Comparison of ENCODE assay signal across 23 mouse cellular contexts in the genomic region with DNA sequence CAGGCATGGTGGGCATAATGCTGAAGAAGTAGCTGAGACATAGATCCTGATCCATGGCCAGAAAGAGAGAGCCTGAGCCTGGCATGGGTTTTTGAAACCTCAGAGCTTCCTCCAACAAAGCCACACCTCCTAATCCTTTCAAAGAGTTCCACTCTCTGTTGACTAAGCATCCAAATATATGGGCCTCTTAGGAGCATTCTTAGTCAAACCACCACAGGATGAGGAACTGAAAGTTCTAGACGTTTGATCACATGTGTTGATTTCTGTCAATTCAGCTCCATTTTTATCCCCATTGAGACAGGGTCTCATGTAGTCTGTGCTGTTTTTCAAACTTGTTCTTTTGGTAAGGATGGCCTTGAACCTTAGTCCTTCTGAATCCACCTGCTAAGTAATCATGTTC.
"Had no signal": no experiment of that assay in that cellular context is flagged by ENCODE, and none has a peak within 500 bp of the region (broad histone marks: within the 10 kb centered on the region; RNA-seq: fewer than 3 reads in every experiment).

No protein-coding gene starts in this region.

- H3K9me3 ChIP-seq: heart, embryonic 10.5 days; heart, embryonic 12.5 days; hindbrain, embryonic 10.5 days; intestine, embryonic 15.5 days; limb, embryonic 10.5 days; limb, embryonic 12.5 days; liver, embryonic 13.5 days; liver, embryonic 15.5 days had no signal

- H3K4me1 ChIP-seq: heart, embryonic 10.5 days; heart, embryonic 12.5 days; hindbrain, embryonic 10.5 days; intestine, embryonic 15.5 days; limb, embryonic 10.5 days; limb, embryonic 12.5 days; liver, embryonic 13.5 days; liver, embryonic 15.5 days had no signal

- H3K27ac ChIP-seq: heart, embryonic 10.5 days; hindbrain, embryonic 10.5 days; hindbrain, embryonic 14.5 days; intestine, embryonic 15.5 days; layer of hippocampus, adult 2 months; left cerebral cortex, adult 2 months; limb, embryonic 10.5 days; limb, embryonic 12.5 days; liver, embryonic 13.5 days; liver, embryonic 15.5 days had no signal

- H3K9ac ChIP-seq: heart, embryonic 12.5 days; hindbrain, embryonic 14.5 days; intestine, embryonic 15.5 days; limb, embryonic 12.5 days; liver, embryonic 13.5 days; liver, embryonic 15.5 days had no signal

- H3K4me2 ChIP-seq: heart, embryonic 12.5 days; hindbrain, embryonic 14.5 days; intestine, embryonic 15.5 days; limb, embryonic 12.5 days; liver, embryonic 11.5 days; liver, embryonic 13.5 days; liver, embryonic 15.5 days had no signal

- H3K27me3 ChIP-seq: heart, embryonic 12.5 days; intestine, embryonic 15.5 days; limb, embryonic 12.5 days; liver, embryonic 13.5 days; liver, embryonic 15.5 days had no signal

- H3K36me3 ChIP-seq: heart, embryonic 10.5 days; intestine, embryonic 15.5 days; liver, embryonic 13.5 days; liver, embryonic 15.5 days had no signal

- H3K4me3 ChIP-seq: heart, embryonic 10.5 days; heart, embryonic 12.5 days; hindbrain, embryonic 10.5 days; intestine, embryonic 15.5 days; layer of hippocampus, adult 2 months; left cerebral cortex, adult 2 months; limb, embryonic 10.5 days; limb, embryonic 12.5 days; liver, embryonic 13.5 days; liver, embryonic 15.5 days had no signal

- DNase-seq: gastrocnemius, postnatal 14 days; gastrocnemius, postnatal 36 days; heart, adult 18-20 months; heart, postnatal 10 days; heart, postnatal 4 days; kidney, adult 18-20 months; kidney, adult 8-10 months; kidney, postnatal 10 days; kidney, postnatal 25 days; kidney, postnatal 4 days; liver; liver, embryonic 13.5 days had no signal
